Mouse (Mus musculus) thymus, adult 2 months (tissue): ENCODE measurements around the gene Ccdc185.

Experiments used
- CTCF ChIP-seq: fragments of 200-500 bp; IDR thresholded peaks from 2 replicates; pipeline ENCODE4 v1.5.1; 2012; ENCODE audit warnings: mild to moderate bottlenecking, control low read depth, low read length, moderate library complexity, borderline replicate concordance; ENCODE audit not compliant: control insufficient read depth, poor library complexity, insufficient read depth; ENCODE audit errors: extremely low read depth
- POLR2A ChIP-seq: fragments of 200-500 bp; IDR thresholded peaks from 2 replicates; pipeline ENCODE4 v1.6.1; 2012; ENCODE audit warnings: mild to moderate bottlenecking, low read length, control low read depth, moderate library complexity; ENCODE audit not compliant: control insufficient read depth, poor library complexity, insufficient read depth; ENCODE audit errors: extremely low read depth

- TF ChIP-seq CTCF, result no peak
- TF ChIP-seq POLR2A, result no peak
Measured at GRCm38 (mm10) chr1:182779024-182779520, 30.1 kb upstream of the Ccdc185 start.
